Mouse (Mus musculus): ENCODE results near the gene Metap2.
A peak's percentile ranks its signal among the peaks of the same experiment; 100 is the strongest.

The Metap2 gene

DNA sequence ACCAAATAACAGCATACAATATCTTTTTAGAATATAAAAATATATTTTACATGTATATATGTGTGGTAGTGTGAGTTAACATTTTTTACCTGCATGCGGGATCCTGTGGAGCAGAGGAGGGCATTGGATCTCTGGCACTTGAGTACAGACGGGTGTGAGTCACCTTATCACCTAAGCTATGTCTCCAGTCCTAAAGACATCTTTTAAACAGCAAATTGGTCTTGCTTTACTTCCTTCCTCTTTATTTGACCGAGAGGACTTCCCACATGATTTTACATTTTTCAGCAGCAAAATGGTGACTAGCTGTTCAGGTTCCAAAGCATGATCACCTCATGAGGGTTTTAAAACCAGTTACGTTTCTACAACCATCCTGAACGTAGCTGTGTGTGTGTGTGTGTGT is 14.4 kb upstream of the Metap2 start:
- DNase-seq (ENCODE audit: low read depth, low spot score): no peak

- no peak for DNase-seq (ENCODE audit: low read depth, low spot score)
Observed at GRCm38 (mm10) chr10:93909811-93910446, 13.0 kb upstream of the Metap2 start.

DNA sequence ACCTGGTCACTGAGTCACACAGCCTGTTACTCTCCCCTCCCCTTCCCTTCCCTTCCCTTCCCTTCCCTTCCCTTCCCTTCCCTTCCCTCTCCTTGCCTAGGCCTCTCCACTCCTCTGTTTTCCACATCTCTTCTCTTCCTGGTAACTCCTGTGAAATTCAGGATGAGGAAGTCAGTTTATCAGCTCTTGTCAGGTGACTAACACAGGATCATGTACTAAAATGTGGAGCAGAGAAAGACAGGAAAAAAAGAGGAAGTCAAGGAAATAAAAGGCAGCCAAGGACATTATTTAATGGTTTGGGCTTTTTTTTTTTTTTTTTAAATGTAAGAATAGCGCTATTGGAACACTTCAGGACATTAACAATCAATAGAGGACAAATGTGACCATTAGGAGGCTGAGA is 12.1 kb upstream of the Metap2 start:
- DNase-seq (ENCODE audit: low read depth, low spot score): no peak

DNA sequence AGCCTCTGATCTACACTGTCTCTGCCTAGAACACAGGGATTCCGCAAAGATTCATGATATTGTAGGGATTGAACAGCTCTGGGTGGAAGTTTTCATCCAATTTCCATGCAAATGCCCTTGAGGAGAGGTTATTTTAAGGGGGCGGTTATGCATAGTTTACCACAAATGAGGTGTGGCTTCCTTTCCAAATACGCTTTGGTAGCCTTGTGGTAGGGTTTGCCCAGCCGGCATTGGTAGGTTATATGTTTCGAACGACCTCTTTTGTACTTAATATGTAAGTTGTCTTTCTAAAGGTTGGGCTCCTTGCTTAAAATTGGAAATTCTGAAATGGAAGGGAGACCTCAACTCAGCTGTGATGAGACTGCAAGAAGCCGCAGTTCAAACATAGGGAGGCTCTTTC is 11.6 kb upstream of the Metap2 start:
- no peak for DNase-seq (ENCODE audit: low read depth, low spot score)

GRCm38 (mm10) chr10:93907376-93907775 is 10.5 kb upstream of the Metap2 start:
- no peak for DNase-seq (ENCODE audit: low read depth, low spot score)

GRCm38 (mm10) chr10:93899907-93900306 is 3.0 kb upstream of the Metap2 start:
- DNase-seq (ENCODE audit: low read depth, low spot score): no peak

DNA sequence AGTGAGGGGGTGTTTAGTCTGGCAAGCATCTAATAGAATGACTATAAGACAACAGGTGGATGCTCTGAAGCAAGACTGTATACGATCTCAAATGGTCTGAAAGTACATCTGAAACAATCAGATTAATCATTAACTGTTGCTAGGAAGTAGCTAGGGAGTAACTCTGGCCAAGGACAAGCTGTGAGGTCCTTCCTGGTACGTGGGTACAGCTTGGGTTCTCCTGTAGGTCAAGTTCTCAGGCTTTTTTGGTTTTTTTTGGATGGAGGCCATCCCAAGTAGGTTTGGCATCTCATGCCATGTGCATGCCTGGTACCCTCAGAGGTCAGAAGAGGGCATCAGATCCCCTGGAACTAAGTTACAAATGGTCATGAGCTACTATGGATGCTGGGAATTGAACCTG is 2.4 kb upstream of the Metap2 start:
- no peak for DNase-seq (ENCODE audit: low read depth, low spot score)

DNA sequence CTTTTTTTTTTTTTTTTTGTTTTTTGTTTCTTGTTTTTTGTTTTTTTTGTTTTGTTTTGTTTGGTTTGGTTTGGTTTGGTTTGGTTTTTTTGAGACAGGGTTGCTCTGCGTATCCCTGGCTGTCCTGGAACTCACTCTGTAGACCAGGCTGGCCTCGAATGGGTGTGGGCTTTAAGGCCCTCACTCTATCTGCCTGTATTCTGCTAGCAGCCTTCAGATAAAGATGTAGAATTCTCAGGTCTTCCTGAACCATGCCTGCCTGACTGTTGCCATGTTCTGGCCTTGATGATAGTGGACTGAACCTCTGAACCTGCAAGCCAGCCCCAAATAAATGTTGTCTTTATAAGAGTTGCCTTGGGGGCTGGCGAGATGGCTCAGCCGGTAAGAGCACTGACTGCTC is 4.3 kb downstream of the Metap2 start:
- no peak for DNase-seq (ENCODE audit: low read depth, low spot score)

- DNase-seq (ENCODE audit: low read depth, low spot score): no peak
Observed at GRCm38 (mm10) chr10:93891031-93891430, 5.9 kb downstream of the Metap2 start.

- DNase-seq (ENCODE audit: low read depth, low spot score): no peak
Observed at GRCm38 (mm10) chr10:93890565-93890964, 6.3 kb downstream of the Metap2 start.

DNA sequence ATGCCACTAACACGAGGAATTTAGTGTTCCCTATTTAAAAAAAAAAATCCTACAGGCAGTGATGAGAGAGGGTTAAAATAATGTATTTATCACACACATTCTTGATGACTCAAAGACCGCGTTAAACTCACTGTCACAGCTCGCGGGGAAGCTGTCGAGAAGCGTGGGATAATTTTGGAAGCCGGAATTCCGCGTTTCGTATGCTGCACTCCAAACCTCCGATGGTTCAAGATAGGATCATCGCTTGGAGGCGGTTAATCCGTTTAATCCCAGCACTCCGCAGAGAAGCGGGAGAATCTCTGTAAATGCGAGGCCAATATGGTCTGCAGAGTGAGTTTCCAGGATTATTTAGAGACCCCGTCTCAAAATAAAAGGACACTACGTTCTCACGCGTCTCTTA is 6.9 kb downstream of the Metap2 start:
- DNase-seq (ENCODE audit: low read depth, low spot score): no peak

- DNase-seq (ENCODE audit: low read depth, low spot score): peak; percentile 85
Observed at GRCm38 (mm10) chr10:93889579-93889950, 7.3 kb downstream of the Metap2 start.

DNA sequence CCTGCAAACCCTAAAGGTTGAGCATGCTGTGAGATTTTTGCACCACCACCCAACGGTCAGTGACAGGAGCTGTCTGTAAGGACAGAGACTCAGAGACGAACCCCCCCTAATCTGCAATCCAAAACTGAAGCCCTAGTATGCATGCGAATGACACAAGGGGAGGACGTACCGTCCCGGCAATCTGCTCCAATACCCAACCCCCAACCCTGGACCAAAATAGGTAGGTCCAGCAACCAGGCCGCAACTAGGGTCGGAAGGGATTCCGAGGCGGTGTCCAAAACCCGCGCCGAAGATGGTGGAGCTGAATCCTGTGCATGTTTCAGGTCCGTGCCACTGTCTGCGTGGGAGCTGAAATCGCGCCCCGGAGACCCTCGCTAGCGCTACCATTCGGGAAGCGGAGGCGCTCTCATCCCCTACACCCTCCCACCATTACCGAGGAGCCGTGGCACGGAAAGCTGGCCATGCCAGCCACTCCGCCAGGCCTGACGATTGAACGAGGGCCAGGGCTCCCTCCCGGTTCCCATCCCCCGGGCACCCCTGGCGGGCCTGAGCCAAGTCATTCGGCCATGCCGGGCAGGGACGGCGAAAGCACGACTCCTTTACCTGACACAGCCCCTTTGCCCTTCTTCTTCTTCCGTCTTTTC is 7.8 kb downstream of the Metap2 start:
- DNase-seq (ENCODE audit: low read depth, low spot score): no peak

GRCm38 (mm10) chr10:93888590-93888934 is 8.3 kb downstream of the Metap2 start:
- DNase-seq (ENCODE audit: low read depth, low spot score): peak; percentile 16

- no peak for DNase-seq (ENCODE audit: low read depth, low spot score)
Observed at GRCm38 (mm10) chr10:93885839-93886477, 10.9 kb downstream of the Metap2 start.

DNA sequence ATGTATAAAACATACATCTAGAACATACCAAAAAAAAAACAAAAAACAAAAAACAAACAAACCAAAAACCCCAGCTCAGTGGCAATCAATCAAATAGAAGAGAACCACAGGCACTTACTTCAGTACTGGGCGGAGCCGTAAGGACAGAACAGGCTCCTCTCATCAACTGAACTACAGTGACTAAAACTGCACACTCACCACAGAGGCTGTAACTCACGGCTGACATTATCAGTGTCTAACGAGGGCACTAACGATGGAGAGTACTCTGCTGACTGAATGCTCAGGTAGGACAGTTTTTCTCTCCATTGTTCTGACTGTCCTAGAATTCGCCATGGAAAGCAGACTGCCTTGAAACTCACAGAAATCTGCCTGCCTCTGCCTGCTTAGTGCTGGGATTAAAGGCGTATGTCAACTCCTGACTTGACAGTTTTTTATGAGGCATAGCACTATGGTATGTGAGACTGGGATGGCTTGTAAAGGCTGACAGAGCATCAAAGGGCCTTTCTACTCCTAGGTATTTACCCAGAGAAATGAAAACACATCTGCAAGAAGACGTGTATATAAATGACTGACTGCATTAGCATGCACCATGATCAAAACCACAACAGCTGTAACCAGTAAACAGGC is 14.0 kb downstream of the Metap2 start:
- no peak for DNase-seq (ENCODE audit: low read depth, low spot score)

DNA sequence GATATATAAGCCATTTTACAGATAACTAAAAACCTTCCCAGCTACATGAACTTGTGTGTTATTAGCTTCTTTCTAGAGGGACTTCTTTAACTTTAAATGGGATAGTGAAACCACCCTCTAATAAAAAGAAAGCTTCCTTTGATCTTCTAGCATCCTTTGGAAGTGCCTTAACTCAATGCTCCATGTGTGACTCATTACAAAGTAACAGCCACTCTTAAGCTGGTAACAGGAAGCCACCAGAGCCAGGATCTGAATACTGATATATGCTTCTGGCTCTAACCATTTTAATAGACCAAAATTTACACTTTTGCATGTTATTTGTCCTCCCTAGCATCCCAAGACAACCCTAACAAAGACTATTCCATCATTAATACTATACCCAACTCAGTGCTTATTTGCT is 15.0 kb downstream of the Metap2 start:
- DNase-seq (ENCODE audit: low read depth, low spot score): no peak

DNA sequence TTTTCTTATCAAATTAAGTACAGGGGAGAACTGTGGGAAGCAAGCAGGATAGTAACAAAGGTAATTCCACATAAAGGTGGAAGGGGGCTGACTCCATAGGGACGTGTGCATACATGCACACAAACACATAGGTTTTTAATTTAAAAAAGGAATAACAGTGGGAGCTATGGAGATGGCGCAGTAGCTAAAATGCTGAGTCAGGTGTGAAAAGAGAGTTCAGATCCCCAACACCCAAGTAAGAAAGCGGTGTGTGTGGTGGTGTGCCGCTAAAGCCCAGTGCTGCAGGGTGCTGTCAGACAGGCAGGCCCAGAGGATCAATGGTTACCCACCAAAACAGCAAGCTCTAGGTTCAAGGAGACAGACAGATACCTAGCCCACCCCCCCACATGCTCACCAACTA is 18.2 kb downstream of the Metap2 start:
- DNase-seq (ENCODE audit: low read depth, low spot score): no peak

- DNase-seq (ENCODE audit: low read depth, low spot score): no peak
Observed at GRCm38 (mm10) chr10:93876772-93877171, 20.1 kb downstream of the Metap2 start.

- no peak for DNase-seq (ENCODE audit: low read depth, low spot score)
Observed at GRCm38 (mm10) chr10:93868886-93869285, 28.0 kb downstream of the Metap2 start.

GRCm38 (mm10) chr10:93868401-93868800 is 28.5 kb downstream of the Metap2 start:
- peak; percentile 45 for DNase-seq (ENCODE audit: low read depth, low spot score)

DNA sequence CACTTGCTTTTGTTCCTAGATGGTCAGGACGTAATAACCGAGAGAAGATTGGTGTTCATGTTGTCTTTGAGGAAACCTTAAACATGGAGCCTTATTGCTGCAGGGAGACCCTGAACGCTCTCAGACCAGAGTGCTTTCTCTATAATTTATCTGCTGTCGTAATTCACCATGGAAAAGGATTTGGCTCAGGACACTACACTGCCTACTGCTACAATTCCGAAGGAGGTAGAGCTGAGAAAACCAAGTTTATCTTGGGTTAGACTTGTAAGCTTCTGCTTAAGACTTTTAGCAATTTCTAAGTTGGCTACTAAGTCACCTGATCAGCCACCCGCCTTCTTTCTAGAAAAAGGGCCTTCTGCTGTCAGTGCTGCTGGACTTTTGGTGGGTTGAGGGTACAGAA is 40.8 kb downstream of the Metap2 start:
- DNase-seq (ENCODE audit: low read depth, low spot score): no peak

DNA sequence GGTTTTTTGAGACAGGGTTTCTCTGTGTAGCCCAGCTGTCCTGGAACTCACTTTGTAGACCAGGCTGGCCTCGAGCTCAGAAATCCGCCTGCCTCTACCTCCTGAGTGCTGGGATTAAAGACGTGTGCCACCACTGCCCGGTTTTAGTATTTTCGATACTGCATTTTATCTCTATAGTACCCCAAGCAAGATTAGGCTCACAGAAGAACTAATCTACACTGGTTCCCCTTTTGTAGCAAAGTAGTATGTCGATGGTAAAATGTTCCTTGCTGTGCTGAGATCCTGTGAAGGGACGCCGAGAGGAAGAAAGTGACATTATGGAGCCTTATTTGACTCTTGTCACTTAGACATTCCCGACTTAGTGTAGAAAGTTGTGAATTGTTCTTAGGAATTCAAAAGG is 41.8 kb downstream of the Metap2 start:
- no peak for DNase-seq (ENCODE audit: low read depth, low spot score)
